Mouse (Mus musculus) CH12.LX (cell line): ENCODE data around the gene Hcls1.
A peak's percentile ranks its signal among the peaks of the same experiment; 100 is the strongest.

Source experiments
- CTCF ChIP-seq, 2 experiments: IDR thresholded peaks in 1 of 2; conservative IDR thresholded peaks in 1 of 2; 2 replicates each; pipeline ENCODE4 v1.5.1; 2011 to 2012; ENCODE audit warnings: low read depth in 2 of 2, low read length in 2 of 2, improper control_type of control experiment in 1 of 2, inconsistent platforms in 1 of 2, mild to moderate bottlenecking in 1 of 2, moderate library complexity in 1 of 2
- HCFC1 ChIP-seq: IDR thresholded peaks from 2 replicates; pipeline ENCODE4 v1.6.1; 2012; ENCODE audit warnings: low read depth, mild to moderate bottlenecking, inconsistent platforms, low read length, improper control_type of control experiment
- RAD21 ChIP-seq: IDR thresholded peaks from 2 replicates; pipeline ENCODE4 v1.6.1; 2011; ENCODE audit warnings: low read depth, mild to moderate bottlenecking, low read length, improper control_type of control experiment, moderate library complexity

- TF ChIP-seq RAD21 = peak; percentile 64
- TF ChIP-seq CTCF (conservative IDR thresholded peaks at IDR 0.05 in 1 of 2, IDR thresholded peaks at IDR 0.05 in 1 of 2; ENCODE audit: low read depth in 2 of 2, low read length in 2 of 2) = peak in 1 of 2 experiments; percentile 57; a peak in 2 of 4 replicates
- no peak for TF ChIP-seq HCFC1
Observed at GRCm38 (mm10) chr16:36946459-36947159, 11.8 kb downstream of the Hcls1 start.
